Mouse (Mus musculus): Measurements from ENCODE around the gene 1700030K09Rik. TPM values are rescaled to one million over a fixed set of nuclear protein-coding genes. Genes with fewer than 3 reads are reported as not detected.

Gene 1700030K09Rik
- polyA plus RNA-seq (2017; shearing (Covaris generic)): 1 to 10 TPM; 5.7 to 7.3 TPM

DNA sequence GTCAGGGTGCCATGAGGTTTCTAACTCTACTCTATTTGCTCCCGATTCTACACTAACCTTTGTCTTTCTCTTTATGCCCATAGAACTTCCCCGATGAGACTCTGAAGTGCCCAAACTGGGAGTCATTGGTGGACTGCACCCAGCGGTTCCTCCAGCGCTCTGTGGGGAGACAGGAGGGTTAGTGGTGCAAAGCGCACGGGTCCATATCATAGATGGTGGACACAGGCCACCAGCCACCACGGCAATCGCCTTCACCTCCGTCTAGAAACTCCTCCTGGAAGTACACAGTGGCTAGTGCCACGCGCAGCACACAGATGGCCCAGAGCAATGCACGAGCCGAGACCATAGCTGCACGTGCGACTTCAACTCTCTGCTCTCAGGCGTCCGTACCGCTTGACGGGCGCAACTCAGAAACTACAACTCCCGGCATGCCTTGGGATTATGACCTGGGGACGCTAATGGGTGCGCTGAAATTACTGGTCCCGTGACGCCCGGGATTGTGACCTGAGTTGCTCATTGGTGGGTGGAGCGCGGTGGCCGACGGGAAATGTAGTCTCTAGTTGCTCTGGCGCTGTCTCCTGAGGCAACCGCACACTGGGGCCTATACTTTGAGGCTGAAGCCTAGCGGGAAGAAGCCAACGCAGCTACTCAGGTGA, at the start of gene 1700030K09Rik, which contains the start of gene Calr3:
Gene 1700030K09Rik, plus strand, starts transcription at position 543 of the 656 bp plus-strand sequence.
Gene Calr3, minus strand, starts transcription at position 533 of the 656 bp plus-strand sequence.

GRCm38 (mm10) chr8:72421362-72422335, 22.0 kb upstream of the 1700030K09Rik start, which contains the start of gene Eps15l1:
Eps15l1 (minus strand) TSS chr8:72421460.

DNA sequence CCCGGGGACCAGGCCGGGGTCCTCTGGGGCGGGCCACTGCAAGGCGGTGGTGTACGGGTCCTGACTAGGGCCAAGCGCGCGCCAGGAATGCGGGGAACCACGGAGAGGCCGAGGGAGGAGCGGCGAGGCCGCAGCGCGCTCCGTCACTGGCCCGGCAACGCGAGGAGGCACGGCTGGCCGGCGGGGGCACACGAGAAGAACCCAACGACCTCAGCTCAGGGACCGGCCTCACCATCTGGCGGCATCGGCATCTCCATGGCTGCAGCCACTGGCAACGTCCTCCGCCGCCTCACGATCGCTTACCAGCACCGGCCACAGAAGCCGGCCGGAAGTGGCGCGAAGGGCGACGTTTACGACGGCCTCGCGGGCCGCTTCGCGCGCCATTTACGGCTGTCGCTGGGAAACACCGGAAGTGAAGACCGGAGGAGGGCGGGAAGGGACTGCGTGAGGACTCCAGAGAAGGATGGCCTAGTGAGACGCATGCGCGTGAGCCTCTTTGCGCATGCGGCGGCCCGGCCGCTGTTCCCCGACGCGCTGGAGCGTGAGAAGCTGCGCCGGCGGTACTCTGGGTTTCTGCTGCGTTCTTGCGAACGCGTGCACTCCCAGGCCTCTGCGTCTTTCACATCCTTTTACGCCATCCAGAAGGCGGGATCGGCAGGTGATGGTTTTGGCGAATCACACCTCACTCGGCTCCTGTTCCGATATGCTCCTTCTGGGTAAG, 31.3 kb downstream of the 1700030K09Rik start, which contains the start of gene Cherp:
Gene Cherp, minus strand, starts transcription at position 401 of the 721 bp plus-strand sequence.

GRCm38 (mm10) chr8:72491680-72492621, 48.3 kb downstream of the 1700030K09Rik start, which contains the start of gene Slc35e1:
Slc35e1 (minus strand) TSS chr8:72492614.

Other genes with a start within 250 kb of the 1700030K09Rik start
- 1 to 10 TPM in 1 of 2 experiments, not detected in 1; 1.2 TPM for gene Cib3, start 231.0 kb upstream of the 1700030K09Rik start, polyA plus RNA-seq (2017; shearing (Covaris generic))
- not detected for gene Gm11034, start 230.2 kb upstream of the 1700030K09Rik start, polyA plus RNA-seq (2017; shearing (Covaris generic))
- gene Fam32a, start 224.2 kb upstream of the 1700030K09Rik start, polyA plus RNA-seq (2017; shearing (Covaris generic)): 100 to 1,000 TPM in 1 of 2 experiments, 10 to 100 TPM in 1; 99.6 to 129 TPM
- gene Ap1m1, start 203.9 kb upstream of the 1700030K09Rik start, polyA plus RNA-seq (2017; shearing (Covaris generic)): 100 to 1,000 TPM; 171 to 175 TPM
- gene Gm10282, start 138.6 kb upstream of the 1700030K09Rik start, polyA plus RNA-seq (2017; shearing (Covaris generic)): 1 to 10 TPM; 4.1 to 5.1 TPM
- 100 to 1,000 TPM; 511 to 553 TPM for gene Klf2, start 124.8 kb upstream of the 1700030K09Rik start, polyA plus RNA-seq (2017; shearing (Covaris generic))
- gene Eps15l1, start 22.4 kb upstream of the 1700030K09Rik start, polyA plus RNA-seq (2017; shearing (Covaris generic)): 10 to 100 TPM; 44.2 to 44.3 TPM
- gene Calr3, start within 50 bp of the 1700030K09Rik start, polyA plus RNA-seq (2017; shearing (Covaris generic)): under 1 TPM; 0.18 to 1.00 TPM
- 10 to 100 TPM; 67.0 to 69.6 TPM for gene Cherp, start 31.3 kb downstream of the 1700030K09Rik start, polyA plus RNA-seq (2017; shearing (Covaris generic))
- 10 to 100 TPM; 26.2 to 47.5 TPM for gene Slc35e1, start 48.7 kb downstream of the 1700030K09Rik start, polyA plus RNA-seq (2017; shearing (Covaris generic))
- gene Med26, start 104.4 kb downstream of the 1700030K09Rik start, polyA plus RNA-seq (2017; shearing (Covaris generic)): 10 to 100 TPM; 12.7 to 16.1 TPM
- gene Smim7, start 127.2 kb downstream of the 1700030K09Rik start, polyA plus RNA-seq (2017; shearing (Covaris generic)): 10 to 100 TPM; 58.1 to 69.0 TPM
- gene Tmem38a, start 128.2 kb downstream of the 1700030K09Rik start, polyA plus RNA-seq (2017; shearing (Covaris generic)): 1 to 10 TPM in 1 of 2 experiments, under 1 TPM in 1; 0.79 to 1.4 TPM
- gene Nwd1, start 202.8 kb downstream of the 1700030K09Rik start, polyA plus RNA-seq (2017; shearing (Covaris generic)): under 1 TPM in 1 of 2 experiments, not detected in 1; 0.17 TPM

Measured in activated CD4-positive, CD25-positive, alpha-beta regulatory T cell (primary cell).